Mouse (Mus musculus): Measurements from ENCODE around the gene Shtn1. TPM values are rescaled to one million over a fixed set of nuclear protein-coding genes. Genes with fewer than 3 reads are reported as not detected.

Gene Shtn1
- total RNA-seq, 2 experiments from 2014 or later = 1.5 to 1.8 TPM

GRCm38 (mm10) chr19:58963011-58963410, 112.9 kb downstream of the Shtn1 start:
- no peak for DNase-seq

- DNase-seq = no peak
Measured at GRCm38 (mm10) chr19:58954779-58955178, 121.1 kb downstream of the Shtn1 start.

DNA sequence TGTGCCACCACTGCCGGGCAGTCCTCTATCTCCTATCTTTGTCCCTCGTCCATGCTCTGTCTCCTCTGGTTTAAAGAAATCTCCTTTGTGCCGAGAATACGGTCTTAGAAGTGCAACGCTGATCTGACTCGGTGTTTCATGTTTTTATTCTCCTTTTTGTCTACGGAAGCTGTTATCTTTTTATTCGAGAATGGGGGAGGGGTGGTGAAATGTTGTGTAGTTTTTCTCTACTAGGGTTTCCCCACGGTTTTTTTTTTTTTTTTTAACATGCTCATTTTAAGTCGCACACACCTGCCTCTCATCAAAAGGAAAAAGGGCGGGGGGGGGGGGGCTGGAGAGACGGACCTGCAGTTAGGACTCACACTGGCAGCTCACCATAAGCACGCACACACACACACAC, 123.7 kb downstream of the Shtn1 start:
- no peak for DNase-seq

DNA sequence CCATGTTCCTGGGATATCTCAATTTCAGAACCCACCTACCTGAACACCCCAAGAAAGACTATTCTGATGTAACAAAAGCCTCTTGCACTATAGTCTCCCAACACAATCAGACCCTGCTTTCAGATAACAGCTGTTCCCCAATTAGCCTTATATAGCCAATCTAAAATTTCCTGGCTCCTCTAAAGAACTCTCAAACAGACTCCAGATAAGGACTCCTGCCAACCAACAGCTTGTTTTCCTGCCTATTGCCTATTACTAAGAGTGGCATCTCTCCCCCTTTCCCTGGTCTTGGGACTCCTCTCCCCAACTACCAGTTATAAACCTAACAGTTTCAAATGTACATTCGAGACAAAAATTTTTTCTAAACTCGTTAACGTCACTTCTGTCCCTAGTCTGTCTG, 124.4 kb downstream of the Shtn1 start:
- no peak for DNase-seq

- DNase-seq = no peak
Measured at GRCm38 (mm10) chr19:58945959-58946358, 129.9 kb downstream of the Shtn1 start.

DNA sequence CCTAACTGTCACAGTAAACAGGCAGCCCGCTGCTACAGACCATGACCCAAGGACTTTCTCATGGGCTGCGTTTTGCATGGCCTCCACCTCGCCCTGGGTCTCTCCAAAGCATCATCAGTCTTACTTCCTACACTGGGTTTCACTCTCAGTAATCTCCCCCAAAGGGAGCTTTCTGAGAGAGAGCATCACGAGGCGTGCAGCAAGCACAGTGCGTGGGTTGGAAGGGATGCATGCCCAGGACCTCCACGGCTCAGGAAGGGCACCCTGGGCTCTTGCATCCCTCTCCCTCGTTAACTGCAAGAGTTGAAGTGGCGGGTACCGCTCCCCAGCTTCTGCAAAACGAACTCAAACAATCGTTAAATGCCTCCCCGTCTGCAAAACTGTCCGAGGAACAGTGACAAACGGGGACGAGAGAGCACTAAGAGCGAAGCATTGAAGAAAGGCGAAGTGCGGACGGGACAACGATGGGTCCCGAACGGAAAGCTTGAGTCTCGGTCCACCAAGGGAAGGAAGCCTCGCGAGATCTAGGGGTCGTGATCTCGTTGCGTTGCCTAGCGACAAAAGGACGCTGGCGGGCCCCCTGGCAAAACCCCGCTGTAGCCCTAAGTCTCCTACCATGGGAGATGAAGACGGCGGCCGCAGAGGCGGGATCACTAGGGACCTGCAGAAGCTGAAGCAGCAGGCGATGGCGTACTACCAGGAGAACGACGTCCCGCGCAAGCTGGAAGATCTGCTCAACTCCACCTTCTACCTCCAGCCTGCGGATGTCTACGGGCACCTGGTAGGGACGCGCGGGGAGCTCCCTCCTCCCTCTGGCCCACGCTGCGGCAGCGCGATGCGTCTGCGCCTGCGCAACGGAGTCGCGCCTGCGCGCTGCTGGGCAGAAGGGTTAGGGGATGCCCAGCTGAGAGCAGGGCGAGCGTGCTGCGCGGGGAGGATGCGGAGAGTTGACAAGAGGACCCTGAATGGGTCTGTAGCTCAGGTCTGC, 132.8 kb downstream of the Shtn1 start, which contains the start of the genes Eno4 and Hspa12a:
TSS of gene Eno4 (plus strand) at position 585 of the 988 bp plus-strand sequence.
TSS of gene Hspa12a (minus strand) at position 814 of the 988 bp plus-strand sequence.
- peak; percentile 97 for DNase-seq

GRCm38 (mm10) chr19:58933062-58933461, 142.8 kb downstream of the Shtn1 start:
- DNase-seq = no peak

- DNase-seq = no peak
Measured at GRCm38 (mm10) chr19:58931081-58931800, 144.7 kb downstream of the Shtn1 start.

Other genes starting within 250 kb of the Shtn1 start
- not detected for gene Eno4, start 132.7 kb downstream of the Shtn1 start, total RNA-seq (2021)
- 10 to 100 TPM; 27.1 to 31.3 TPM for gene Hspa12a, start 132.4 kb downstream of the Shtn1 start, total RNA-seq (2021)
- not detected for gene Vax1, start 94.0 kb upstream of the Shtn1 start, total RNA-seq (2021)
- gene Kcnk18, start 143.1 kb upstream of the Shtn1 start, total RNA-seq (2021) = not detected
- gene Slc18a2, start 184.8 kb upstream of the Shtn1 start, total RNA-seq (2021) = 1 to 10 TPM; 2.0 to 2.5 TPM
- gene Rps12-ps3, start 246.2 kb upstream of the Shtn1 start, total RNA-seq (2021) = 100 to 1,000 TPM; 488 to 516 TPM